Mouse (Mus musculus) hematopoietic stem cell, adult 5-6 weeks (primary cell): Measurements from ENCODE around the gene Rab1b. TPM values are rescaled to one million over a fixed set of nuclear protein-coding genes. Genes with fewer than 3 reads are reported as not detected.

Experiments used
- ATAC-seq, 2 experiments: fragments of 125-278 bp in 1 of 2; replicated peaks in 1 of 2; 2 replicates each; pipeline ENCODE4 v1.8.0; 2016 to 2017; ENCODE audit warnings: inconsistent platforms in 2 of 2, mild to moderate bottlenecking in 2 of 2, moderate number of reproducible peaks in 2 of 2, low read depth in 1 of 2, moderate TSS enrichment in 1 of 2; ENCODE audit not compliant: low FRiP score in 2 of 2, poor library complexity in 2 of 2, severe bottlenecking in 2 of 2, insufficient read depth in 1 of 2, low TSS enrichment in 1 of 2
- total RNA-seq: library from RNA; stranded (forward); fragments of 172-1452, 232-1000 nt; gene quantifications from 2 replicates; pipeline ENCODE4 v1.2.3, GENCODE M21; 2017

The Rab1b gene
- total RNA-seq, 1 experiment from 2014 or later, result 70.4 TPM

- ATAC-seq, result no peak
These were observed 22.7 kb downstream of the Rab1b start for GRCm38 (mm10) chr19:5083961-5084833.

- no peak for ATAC-seq
These were observed 24.3 kb downstream of the Rab1b start for GRCm38 (mm10) chr19:5082596-5082995.

GRCm38 (mm10) chr19:5082005-5082404 lies 24.9 kb downstream of the Rab1b start:
- no peak for ATAC-seq

DNA sequence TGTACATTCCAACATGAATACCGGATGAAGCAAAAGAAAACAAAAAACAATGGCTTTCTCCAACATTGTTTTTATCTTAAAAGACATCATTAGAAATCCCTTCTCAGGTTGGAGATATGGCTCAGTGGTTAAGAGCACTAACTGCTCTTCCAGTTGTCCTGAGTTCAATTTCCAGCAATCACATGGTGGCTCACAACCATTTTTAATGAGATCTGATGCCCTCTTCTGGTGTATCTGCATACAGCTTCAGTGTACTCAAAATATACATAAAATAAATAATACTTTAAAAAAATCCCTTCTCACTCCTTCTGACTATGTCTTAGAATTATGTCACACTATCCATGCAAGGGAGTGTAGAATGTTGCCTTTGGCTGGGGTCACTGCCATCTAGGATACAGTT lies 27.6 kb downstream of the Rab1b start:
- ATAC-seq, result no peak

DNA sequence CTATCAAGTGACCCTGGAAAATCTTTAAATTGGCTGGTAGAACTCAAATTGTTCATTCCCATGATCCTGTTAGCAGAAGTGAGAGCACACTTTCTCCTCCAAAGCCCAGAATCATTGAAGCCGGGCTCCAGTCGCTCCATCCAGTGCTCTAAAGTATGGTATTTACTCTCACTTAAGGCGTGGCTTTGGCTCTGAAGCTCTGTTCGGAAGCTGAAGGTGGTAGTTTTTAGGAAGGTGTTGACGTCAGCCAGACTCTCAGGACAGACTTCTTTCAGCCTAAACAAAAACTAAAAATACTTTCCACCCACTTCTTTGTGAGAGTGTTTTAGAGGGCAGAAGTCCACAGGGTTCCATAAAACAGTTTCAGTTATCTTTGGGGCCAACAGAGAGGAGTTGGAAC lies 33.4 kb downstream of the Rab1b start:
- ATAC-seq, result no peak

DNA sequence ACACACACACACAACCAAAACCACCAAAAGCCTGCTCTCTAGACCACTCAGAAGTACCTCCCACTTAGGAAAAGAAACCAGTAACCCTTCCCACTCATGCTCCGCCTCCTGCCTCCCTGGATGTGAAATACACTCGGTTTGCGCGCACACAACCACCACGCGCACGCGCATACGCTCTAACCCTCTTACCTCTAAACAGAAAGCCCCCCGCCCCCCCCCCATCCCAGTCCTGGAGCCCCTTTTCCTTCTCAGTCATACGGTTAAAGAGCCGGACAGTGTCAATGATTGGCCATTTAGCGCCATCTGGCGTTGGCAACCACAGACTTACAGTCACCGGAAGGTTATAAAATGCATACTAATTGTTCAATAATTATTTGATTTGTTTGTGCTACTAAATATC lies 33.8 kb downstream of the Rab1b start:
- ATAC-seq, result 0 out of 4 replicates have a peak, but pooled peaks of 1 of the 2 experiments have one; percentile 27

DNA sequence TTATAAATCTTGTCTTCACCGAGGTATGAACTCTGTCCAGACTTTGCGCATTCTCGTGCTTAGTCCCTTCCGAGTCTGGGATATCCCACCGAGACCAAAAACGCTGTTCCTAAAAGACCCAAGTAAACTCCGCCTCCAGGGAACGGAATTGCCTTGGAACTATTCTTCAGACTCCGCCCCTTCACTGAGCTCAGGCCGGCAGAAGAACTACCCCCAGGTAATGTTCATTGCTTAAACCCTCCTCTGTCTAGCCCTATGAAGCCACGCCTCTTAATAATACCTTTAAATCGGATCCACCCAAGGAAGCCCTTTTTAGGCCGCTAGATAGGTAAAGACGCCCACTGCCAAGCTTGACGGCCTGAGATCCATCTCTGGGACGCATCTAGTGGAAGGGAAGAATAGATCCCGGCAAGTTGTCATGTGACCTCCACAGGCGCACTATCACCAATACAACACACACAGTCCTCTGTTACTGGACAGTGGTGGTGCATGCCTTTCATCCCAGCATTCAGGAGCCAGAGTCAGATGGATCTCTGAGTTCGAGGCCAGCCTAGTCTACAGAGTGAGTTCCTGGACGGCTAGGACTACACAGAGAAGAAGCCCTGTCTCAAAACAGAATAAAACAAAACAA lies 34.4 kb downstream of the Rab1b start:
- no peak for ATAC-seq

DNA sequence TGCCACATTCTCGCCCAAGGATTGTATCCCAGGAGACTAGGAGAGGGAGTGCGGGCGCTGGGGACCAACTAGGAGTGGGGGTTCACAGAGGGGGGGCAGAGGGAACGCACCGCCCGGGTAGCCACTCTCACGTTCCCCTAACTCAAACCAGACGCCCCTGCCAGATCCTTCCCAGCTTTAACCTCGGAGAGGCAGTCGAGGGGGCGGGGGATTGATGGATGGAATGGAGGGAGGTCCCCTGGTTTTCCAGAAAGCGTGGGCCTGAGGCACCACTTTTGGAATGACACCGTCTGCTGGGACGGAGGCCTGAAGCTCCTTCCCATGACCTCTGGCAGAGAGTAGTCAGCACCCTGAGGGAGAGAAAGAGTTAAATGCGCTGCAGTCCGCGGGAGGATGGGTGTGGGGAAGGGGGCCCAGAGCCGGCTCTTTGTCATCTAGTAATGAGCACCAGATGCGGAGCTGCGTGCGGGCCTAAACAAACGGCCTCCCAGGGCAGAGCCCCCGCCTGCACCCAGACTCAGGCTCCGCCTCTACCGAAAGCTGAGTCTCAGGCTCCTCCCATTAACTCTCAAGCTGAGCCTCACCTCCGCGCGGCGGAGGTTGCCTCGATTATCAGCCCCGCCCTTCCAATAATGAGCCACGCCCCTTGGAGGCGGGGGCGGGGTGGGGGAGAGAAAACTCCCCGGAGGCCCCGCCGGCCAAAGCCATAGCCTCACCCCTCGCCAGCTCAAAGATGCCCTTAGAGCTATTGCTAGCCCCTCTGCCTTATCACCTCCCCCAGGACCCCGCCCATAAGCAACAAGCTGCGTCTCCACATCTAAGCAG lies 35.1 kb downstream of the Rab1b start:
- peak; percentile 74 to 76 for ATAC-seq

GRCm38 (mm10) chr19:5071077-5071476 lies 35.8 kb downstream of the Rab1b start:
- ATAC-seq, result no peak

DNA sequence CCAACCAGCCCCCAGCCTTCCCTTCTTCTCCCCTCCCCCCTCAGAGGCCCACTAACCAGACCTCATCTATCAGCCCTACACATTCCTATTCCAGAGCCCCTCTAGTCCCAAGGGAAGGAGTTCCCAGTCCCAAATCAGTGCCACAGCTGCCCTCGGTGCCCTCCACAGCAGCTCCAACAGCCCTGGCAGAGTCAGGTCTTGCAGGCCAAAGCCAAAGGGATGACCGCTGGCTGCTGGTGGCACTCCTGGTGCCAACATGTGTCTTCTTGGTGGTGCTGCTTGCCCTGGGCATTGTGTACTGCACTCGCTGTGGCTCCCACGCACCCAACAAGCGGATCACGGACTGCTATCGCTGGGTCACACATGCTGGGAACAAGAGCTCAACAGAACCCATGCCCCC lies 36.9 kb downstream of the Rab1b start:
- no peak for ATAC-seq

- ATAC-seq, result no peak
These were observed 37.4 kb downstream of the Rab1b start for GRCm38 (mm10) chr19:5069486-5069885.

DNA sequence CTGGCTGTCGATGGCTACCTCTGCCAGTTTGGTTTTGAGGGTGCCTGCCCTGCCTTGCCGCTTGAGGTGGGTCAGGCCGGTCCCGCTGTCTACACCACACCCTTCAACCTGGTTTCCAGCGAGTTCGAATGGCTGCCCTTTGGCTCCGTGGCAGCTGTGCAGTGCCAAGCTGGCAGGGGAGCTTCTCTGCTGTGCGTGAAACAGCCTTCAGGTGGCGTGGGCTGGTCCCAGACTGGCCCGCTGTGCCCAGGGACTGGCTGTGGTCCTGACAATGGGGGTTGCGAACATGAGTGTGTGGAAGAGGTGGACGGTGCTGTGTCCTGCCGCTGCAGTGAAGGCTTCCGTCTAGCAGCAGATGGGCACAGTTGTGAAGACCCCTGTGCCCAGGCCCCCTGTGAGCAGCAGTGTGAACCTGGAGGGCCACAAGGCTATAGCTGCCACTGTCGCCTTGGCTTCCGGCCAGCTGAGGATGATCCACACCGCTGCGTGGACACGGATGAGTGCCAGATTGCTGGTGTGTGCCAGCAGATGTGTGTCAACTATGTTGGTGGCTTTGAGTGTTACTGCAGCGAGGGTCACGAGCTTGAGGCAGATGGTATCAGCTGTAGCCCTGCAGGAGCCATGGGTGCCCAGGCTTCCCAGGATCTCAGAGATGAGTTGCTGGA lies 38.2 kb downstream of the Rab1b start:
- ATAC-seq, result no peak

DNA sequence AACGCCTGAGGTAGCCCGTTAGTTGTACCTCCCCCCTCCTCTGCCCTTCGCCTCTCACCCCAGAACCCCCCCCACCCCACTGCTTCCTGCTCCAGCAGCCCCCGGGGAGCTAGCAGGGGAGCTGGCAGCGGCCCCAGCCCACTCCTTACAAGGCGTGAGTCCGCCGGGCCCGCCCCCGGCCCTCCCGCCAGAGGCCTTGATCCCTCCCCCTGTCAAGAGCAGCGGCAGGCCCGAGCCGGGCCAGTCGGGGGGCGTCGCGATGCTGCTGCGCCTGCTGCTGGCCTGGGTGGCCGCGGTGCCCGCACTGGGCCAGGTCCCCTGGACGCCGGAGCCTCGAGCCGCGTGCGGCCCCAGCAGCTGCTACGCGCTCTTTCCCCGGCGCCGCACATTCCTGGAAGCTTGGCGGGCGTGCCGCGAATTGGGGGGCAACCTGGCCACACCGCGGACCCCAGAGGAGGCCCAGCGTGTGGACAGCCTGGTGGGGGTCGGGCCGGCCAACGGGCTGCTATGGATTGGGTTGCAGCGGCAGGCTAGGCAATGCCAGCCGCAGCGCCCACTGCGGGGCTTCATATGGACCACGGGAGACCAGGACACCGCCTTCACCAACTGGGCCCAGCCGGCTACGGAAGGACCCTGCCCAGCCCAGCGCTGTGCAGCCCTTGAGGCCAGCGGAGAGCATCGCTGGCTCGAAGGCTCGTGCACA lies 38.9 kb downstream of the Rab1b start, which contains the start of gene Cd248:
TSS of gene Cd248 (plus strand) at position 212 of the 703 bp plus-strand sequence.
- ATAC-seq, result peak in 1 of 2 experiments; percentile 22; a peak in 1 of 4 replicates

DNA sequence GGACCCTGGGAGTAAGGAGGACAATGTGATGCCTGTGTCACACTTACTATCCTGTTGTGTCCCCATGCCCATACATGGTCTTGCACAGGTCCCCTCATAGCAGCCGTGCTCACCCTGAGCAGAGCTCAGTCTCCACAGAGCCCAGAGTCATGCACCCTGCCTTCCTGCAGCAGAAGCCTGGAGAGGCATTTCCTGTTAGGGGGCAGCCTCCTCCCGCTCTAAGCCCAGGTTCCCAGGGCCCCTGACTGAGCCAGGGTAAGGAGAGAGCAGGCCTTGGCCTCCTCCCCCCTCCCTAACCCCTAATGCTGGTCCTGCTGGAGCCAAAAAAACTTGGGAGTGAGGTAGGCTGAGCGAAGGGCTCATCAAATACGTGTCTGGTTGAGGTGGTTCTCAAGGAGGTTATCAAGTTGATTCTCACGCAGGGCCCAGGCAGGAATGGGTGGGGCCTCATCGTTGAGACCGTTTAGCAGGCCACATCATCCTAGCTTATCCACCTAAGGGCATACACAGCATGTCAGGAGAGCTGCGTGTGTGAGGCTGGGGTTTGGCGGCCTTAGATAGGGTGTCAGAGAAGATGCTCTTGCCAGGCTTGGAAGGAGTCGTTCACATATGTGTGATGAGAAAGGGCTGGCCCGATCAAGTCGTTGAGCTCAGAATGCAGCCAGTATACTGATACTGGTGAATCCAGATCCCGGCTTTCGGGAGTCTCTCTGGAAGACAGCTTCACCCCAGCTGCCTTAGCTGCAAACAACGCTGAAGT lies 39.7 kb downstream of the Rab1b start:
- ATAC-seq, result no peak

- ATAC-seq, result no peak
These were observed 41.8 kb downstream of the Rab1b start for GRCm38 (mm10) chr19:5065104-5065503.

DNA sequence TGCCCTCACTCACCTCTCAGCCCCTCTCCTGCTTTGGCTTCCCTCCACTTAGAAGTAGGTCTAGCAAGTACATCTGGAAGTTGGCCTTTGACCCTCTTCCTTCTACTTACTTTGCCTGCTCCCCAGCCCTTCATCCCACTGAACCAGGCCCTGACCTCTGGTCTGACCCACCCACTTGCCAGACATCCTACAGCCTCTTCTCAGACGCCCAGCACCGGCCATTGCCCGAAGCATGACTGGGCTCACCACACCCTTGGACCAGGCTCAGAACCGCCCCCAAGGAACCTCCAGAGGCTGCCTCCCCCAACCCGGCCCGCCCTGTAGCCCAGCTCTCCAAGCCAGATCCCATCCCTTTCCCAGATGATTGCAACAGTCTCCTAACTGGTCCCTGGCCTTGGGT lies 44.4 kb downstream of the Rab1b start:
- ATAC-seq, result no peak
